Mouse (Mus musculus): ENCODE measurements at regions not wholly inside any gene's neighbourhood (a gene's known extent, or its start where the extent isn't known, plus 50 kb on each side); places are given as distances from the start of the nearest gene placed in this dataset.

- DNase-seq = no peak
These were observed 65.3 kb upstream of the Jmy start for GRCm38 (mm10) chr13:93564902-93565301.

DNA sequence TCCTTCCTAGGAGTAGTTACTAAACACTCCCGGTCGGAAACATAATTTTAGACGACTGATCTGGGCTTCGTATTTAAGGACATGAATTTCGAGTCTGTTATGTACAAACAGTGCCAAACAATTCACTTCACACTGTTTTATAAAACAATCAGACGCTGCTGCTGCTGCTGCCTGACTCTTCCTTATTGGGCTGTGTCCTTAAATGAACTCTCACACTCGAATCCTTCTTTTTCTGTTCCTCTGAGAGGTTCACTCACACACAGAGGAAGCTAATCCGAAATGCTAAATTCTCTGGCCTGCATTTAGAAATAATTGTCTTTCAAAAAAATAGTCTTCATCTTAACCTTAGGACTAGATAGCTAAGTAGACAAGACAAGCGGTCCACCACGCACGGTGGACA lies 64.5 kb upstream of the Jmy start:
- DNase-seq = no peak

GRCm38 (mm10) chr13:93560282-93560681 lies 60.7 kb upstream of the Jmy start:
- DNase-seq = no peak

GRCm38 (mm10) chr13:93558603-93559002 lies 59.0 kb upstream of the Jmy start:
- no peak for DNase-seq

DNA sequence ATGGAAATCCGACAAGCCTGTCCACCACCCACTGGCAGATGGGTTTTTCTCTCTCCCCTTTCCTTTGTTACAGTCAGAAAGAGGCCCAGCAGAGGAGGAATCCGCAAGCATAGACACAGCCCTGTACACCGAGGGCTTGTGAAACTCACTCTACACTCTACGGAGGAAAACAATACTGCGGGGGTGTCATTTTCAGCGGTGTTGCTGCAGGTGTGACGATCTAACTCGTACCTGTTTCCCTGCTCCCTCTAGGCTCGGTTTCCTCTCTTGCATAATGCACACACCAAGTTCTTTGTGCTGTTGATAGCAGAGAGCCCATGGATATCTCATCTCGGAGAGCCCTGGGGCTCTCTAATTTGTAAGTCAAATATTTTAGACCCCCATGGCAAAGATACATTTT lies 56.5 kb upstream of the Jmy start:
- no peak for DNase-seq

DNA sequence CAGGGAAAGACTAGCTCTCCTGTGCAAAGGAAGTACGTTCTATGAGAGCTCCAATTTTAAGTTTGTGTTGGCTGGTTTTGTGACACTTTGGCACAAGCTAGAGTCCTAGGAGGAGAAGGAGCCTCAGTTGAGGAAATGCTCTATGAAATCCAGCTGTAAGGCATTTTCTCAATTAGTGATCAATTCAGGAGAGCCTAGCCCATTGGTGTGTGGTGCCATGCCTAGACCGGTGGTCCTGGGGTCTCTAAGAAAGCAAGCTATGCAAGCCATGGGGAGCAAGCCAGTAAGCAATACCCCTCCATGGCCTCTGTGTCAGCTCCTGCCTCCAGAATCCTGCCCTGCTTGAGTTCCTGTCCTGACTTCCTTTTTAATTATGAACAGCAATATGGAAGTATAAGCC lies 55.3 kb upstream of the Jmy start:
- no peak for DNase-seq

DNA sequence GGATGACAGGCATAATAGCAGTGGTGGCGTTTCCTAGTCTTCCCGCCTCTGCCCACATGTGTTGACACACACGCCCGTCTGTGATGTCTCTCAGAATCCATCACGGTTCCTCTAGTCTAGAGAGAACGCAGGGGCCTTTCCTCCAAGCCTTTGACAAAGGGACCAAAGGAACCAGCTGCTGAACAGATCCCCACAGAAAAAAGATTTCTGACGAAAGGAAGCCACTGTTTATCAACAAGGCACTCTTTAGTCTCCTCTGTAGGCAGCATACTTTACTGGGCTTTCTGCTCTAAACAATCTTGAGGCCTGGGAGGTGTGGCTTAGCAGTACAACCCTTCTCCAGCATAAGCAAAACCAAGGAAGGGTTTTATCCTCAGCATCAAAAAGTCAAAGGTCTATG lies 54.3 kb upstream of the Jmy start:
- DNase-seq = no peak

DNA sequence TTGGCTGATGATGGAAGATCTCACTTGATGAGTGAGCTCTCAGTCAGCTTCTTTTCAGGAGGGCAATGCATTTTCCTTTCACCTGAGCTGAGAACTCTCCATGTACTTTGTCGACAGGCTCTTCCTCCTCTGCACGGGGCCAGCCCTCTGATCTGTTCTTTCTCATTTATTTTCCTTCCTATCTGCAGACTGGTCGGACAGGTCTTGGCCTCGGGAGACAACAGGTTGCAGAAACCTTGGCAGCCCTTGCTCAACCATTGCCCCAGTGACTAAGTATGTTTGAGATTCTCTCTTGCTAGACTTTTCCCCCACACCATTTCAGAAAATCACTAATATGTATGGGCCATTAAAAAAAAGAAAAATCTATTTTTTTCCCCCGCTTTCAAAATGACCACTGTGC lies 53.7 kb upstream of the Jmy start:
- DNase-seq = no peak

DNA sequence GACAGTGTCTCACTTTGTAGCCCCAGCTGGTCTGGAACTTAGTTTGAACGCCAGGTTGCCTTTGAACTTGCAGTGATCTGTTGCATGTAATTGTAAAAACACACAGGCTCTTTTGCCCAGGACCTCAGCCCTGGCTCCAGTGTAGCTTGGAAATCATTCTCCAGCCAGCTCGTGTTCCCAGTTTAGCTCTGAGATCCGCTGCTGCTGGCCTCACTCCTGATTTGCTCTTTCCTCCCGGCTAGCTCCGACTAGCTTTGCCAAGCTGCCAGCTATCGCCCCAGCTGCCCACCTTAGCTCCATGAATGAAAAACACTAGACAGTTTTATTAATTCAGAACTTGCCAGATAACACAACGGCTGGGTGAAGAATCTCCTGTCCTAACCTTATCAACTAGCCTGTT lies 50.7 kb upstream of the Jmy start:
- DNase-seq = peak; percentile 79 to 83
